Mouse (Mus musculus) G1E-ER4 (cell line): ENCODE data around the gene Prdx4. TPM values are rescaled to one million over a fixed set of nuclear protein-coding genes. Genes with fewer than 3 reads are reported as not detected.

Experiments
- GATA1 ChIP-seq: IDR thresholded peaks from one replicate; pipeline ENCODE4 v1.8.0; 2012; ENCODE audit warnings: low read length, inconsistent platforms
- polyA plus RNA-seq: library from polyadenylated mRNA; stranded (reverse); fragments of >175 nt; gene quantifications from 2 replicates; pipeline ENCODE4 v1.2.3, GENCODE M21; 2012

Prdx4 gene
- polyA plus RNA-seq = 76.0 and 115 TPM in 2 replicates

DNA sequence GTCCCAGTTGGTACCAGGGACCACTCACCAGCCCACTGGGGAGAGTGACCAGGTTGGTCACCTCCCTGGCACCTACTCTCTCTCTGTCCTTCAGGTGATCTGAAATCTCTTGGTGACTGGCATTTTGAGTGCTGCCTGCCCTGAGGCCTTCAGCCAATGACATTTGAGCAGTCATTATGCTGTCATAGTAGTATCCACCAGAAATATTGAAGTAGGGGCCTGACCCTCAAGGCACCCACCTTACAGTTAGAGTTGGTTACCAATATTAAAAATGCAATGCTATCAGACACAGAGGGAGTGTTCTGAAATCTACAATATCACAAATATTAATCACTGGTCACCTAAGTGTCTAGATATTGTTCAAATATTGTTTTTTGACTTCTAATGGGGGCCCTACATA lies at the start of gene Prdx4:
TSS of gene Prdx4 (minus strand) at position 101 of the 400 bp plus-strand sequence.
- no peak for TF ChIP-seq GATA1

DNA sequence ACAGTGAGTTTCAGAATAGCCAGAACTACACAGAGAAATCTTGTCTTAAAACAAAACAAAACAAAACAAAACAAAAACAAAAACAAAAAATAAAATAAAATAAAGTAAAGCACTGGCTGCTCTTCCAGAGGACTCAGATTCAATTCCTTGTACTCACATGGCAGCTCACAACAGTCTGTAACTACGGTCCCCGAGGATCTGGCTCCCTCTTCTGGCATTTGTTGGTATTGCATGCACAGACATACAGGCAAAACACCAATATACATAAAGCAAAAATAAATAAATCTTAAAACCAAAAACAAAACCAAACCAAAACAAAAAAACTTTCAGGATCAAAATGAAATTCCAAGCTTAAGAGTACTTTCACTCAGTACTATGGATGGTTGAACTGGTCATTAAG lies 36.0 kb upstream of the Prdx4 start:
- TF ChIP-seq GATA1 = no peak

- no peak for TF ChIP-seq GATA1
Measured at GRCm38 (mm10) chrX:155375458-155375857, 34.9 kb upstream of the Prdx4 start.

- TF ChIP-seq GATA1 = no peak
Measured at GRCm38 (mm10) chrX:155365095-155365494, 24.5 kb upstream of the Prdx4 start.

DNA sequence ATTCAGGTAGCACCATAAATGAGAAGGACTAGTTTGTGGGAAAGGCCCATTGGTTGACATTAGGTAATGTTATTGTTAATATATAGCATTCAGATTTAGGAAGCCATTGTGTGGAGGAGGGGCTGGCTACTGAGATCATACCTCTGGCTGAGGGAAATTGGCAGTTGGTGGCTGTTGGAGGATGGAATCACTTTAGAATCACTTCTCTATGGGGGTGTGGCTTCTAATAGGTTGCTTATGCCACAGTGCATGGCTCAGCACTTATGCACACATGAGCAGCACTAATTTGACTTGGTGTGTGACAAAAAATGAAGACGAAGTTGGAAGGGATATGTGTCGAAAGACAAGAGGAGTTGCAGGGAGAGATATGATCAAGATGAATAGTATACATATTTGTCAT lies 5.7 kb upstream of the Prdx4 start:
- TF ChIP-seq GATA1 = no peak

DNA sequence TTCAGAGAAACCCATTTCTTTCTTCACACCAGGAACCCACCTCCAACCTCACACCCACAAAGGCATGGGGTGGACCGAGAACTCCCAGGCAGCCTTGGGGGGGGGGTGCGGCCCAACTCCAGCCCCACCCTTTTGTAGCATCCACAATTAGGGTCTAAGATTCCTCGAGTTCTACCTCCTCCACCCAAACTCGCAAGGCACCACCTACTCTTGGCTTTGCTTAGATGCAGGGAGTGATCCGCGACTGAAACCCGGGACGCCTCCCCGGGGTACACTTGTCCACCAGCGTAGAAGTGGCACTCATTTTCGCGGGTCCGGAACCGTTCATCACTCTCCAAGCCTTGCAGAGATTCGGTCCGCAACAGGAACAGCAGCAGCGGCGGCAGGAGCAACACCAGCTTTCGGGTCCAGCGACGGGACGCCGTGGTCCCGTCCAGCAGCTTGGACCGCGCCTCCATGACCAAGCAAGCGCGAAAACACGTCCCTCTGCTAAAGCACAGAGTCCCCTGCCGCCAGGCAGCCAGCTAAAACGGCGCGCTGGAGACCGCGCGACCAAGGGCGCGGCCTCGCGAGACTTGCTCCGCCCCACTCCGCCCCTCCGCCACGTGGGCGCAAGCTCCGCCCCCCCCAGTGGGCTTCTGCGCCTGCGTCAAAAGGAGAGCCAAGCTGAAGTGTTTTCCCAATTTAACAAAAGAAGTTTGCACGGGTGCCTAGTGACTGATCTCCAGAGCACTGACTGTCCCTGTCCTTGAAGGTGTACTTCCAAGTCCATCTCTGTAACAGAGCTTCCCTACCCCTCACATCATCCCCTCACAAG lies 2.4 kb downstream of the Prdx4 start:
- no peak for TF ChIP-seq GATA1

DNA sequence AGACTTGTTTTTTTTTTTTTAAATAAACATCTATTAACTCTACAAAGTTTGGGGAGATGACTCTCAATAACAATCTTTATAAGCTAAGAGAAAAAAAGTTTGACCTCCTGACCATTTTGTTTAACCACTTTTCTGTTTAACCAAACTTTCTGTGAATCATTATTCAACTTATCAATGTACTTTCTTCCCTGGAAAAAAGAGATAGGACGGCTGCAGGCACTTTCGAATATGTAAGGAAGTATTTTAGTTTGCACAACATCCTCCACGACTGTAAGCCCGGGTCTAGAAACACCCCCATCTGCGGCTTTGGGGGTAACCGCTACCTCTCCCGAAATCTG lies 3.0 kb downstream of the Prdx4 start:
- no peak for TF ChIP-seq GATA1

DNA sequence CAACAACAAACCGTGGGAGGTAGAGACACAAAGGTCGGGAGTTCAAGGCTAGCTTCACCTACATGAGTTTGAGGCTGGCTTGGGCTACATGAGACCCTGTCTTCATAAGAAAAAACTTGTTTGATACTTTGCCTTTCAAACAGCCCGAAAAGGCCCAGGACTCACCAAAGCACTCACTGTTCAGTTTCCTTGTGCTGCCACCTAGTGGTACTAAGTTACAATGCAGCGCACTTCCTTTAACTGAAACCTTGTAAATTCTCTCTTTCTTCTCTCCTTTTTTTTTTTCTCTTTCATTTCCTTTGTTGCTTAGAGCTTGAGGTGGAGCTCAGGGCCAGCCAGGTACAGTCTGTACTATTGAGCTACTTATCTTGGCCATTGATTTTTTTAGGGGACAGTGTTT lies 22.5 kb downstream of the Prdx4 start:
- no peak for TF ChIP-seq GATA1

DNA sequence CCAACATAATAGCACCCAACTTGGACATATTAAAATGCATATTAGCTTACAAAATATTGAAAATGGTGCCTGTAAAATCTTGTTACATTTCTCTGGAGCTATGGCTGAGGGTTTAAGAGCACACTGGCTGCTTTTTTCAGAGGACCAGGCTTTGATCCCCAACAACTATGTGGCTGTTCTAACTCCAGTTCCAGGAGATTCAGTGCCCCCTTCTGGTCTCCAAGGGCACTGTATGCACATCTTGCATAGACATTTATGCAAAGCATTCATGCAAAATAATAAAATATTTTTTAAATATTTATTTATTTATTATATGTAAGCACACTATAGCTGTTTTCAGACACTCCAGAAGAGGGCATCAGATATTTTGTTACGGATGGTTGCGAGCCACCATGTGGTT lies 34.2 kb downstream of the Prdx4 start:
- TF ChIP-seq GATA1 = no peak

DNA sequence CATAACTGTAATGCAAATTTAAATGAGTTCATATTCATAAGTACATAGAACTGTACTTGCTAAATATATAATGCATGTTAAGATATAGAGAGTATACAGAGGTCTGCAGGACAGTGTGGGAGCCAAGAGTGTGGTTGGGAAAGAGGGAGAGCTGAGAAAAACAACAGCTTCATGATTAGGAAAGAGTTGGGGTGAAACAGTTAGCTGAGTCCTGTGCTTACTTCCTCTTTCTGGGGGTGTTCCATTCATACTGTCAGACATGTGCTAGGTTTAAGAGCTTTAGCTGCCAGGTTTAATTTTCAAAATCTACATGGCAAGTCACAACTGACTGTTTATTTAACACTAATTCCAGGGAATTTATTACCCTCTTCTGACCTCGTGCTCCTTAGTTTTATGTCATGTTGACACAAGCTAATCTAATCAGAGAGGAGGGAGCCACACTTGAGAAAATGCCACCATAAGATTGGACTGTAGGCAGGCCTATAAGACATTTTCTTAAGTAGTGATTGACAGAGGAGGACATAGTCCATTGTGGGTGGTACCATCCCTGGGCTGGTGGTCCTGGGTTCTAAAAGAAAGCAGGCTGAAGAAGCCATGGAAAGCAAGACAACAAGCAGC lies 60.0 kb downstream of the Prdx4 start:
- no peak for TF ChIP-seq GATA1

DNA sequence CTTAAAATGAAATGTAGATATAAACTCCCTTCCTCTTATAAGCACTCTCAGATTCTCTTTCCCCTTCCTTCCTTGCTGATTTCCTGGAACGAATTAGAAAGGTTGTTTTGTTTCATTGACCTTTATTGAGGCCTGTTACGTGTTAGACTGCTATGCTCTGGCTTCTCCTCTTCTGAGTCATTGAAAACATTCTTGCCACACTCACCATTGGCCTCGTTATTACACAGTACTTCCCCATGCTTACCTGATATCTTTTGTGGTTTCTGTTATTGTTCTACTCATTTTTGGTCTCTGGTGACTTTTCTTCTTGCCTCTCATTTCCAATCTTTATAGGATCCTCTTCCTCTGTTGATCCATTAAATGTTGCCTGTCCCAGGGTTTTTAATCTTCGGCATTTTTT lies 62.1 kb downstream of the Prdx4 start:
- no peak for TF ChIP-seq GATA1

Other genes starting within 250 kb of the Prdx4 start
- not detected in 2 replicates for gene Magea2, start 247.1 kb downstream of the Prdx4 start, polyA plus RNA-seq
- not detected in 2 replicates for gene Cldn34b2, start 212.3 kb downstream of the Prdx4 start, polyA plus RNA-seq
- 1.7 and 11.1 TPM in 2 replicates for gene Sat1, start 124.3 kb downstream of the Prdx4 start, polyA plus RNA-seq
- gene Acot9, start 78.3 kb downstream of the Prdx4 start, polyA plus RNA-seq = 0.94 and 5.1 TPM in 2 replicates